Mouse (Mus musculus) urinary bladder, postnatal 25 days (tissue): ENCODE results near the gene Snorc.

ENCODE experiments used
- DNase-seq: peaks from one replicate; pipeline ENCODE4 v3.0.0; 2022; ENCODE audit warnings: low spot score

Gene Snorc

DNA sequence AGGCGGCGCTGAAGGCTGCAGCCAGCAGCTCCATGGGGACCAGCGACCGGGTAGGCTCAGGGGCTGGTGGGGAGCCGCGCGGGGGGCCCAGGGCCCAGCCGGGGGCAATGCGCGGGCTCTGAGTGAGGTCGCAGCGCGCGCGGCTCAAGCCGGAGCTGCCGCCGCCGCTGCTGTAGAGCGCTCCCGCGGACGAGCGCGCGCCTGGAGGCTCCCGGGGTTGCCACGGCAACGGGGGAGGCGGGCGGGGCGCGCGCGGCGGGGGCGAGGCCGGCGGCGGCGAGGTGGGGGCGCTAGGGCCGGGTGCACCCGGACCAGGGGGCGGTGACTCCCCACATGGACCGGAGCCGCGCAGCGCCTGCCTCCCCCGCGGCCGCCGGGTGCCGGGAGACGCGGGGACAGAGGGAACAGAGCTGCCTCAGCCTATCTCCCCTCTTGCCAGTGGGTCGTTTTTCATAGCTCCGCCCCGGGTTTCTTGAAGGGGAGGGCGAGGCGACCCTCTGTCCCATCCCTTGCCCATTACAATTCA lies 40.2 kb downstream of the Snorc start:
- peak; percentile 45 for DNase-seq

- DNase-seq: no peak
Measured at GRCm38 (mm10) chr1:87510845-87511244, 40.8 kb downstream of the Snorc start.

DNA sequence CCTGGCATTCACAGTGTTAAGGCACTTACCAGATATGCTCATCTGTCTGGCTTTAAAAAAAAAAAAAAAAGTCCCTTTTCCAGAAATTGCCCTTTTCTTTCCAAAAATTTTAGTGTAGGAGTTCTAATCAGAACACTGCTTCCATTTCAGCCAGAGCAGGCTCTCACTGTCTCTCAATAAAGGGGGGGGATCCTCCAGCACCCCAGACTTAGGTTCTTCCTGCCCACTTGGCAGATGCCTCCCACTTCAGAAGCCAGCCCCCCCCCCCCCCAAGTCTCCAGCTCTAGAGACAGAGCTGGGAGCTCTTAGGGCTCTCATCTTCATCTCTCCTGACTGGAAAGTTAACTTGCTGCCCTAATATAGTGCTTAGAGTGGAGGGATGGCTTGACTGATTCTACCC lies 50.4 kb downstream of the Snorc start:
- no peak for DNase-seq

DNA sequence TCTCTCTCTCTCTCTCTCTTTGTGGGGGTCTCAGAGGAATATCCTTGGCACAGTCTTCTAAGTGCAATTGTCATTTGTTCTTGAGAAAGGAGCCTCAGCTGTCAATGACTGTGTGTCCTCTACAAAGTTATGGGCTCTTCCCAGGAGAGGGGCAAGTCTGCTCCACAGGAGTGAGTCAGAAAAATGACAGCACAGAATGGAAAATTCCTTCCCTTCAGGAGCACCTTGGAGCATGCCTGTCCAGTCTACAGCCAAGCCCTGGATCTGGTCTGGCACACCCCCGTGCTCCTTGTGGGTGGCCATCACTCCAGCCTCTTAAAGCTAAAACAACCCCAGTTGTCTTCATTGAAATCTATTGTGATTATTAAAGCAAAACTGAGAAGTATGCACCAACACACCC lies 51.5 kb downstream of the Snorc start:
- DNase-seq: no peak

- DNase-seq: no peak
Measured at GRCm38 (mm10) chr1:87525041-87525440, 55.0 kb downstream of the Snorc start.
